Mouse (Mus musculus) limb, embryonic 13.5 days (tissue): ENCODE results near the gene Zmynd10. TPM values are rescaled to one million over a fixed set of nuclear protein-coding genes. Genes with fewer than 3 reads are reported as not detected.
A peak's percentile ranks its signal among the peaks of the same experiment; 100 is the strongest.

Source experiments
- ATAC-seq: fragments of 200-750 bp; cut with Nextera tagmentation; 2 replicates; pipeline ENCODE4 v1.8.0; 2017; ENCODE audit warnings: low read depth, moderate number of reproducible peaks, moderate TSS enrichment; ENCODE audit not compliant: low FRiP score
- H3K27ac ChIP-seq: fragments of 300-500 bp; sonication (generic); 2 replicates; pipeline ENCODE4 v1.5.1; 2015; ENCODE audit warnings: inconsistent platforms, mild to moderate bottlenecking, moderate library complexity
- H3K27me3 ChIP-seq: fragments of 300-500 bp; sonication (generic); 2 replicates; pipeline ENCODE4 v1.6.1; 2015; ENCODE audit warnings: mild to moderate bottlenecking, inconsistent platforms
- H3K36me3 ChIP-seq: fragments of 300-500 bp; sonication (generic); 2 replicates; pipeline ENCODE4 v1.6.1; 2015; ENCODE audit warnings: inconsistent platforms, mild to moderate bottlenecking, moderate library complexity
- H3K4me1 ChIP-seq: fragments of 300-500 bp; sonication (generic); 2 replicates; pipeline ENCODE4 v1.6.1; 2015; ENCODE audit warnings: inconsistent platforms
- H3K4me2 ChIP-seq: fragments of 300-500 bp; sonication (generic); replicated peaks from 2 replicates; pipeline ENCODE4 v1.6.1; 2015; ENCODE audit warnings: inconsistent platforms, mild to moderate bottlenecking, moderate library complexity
- H3K4me3 ChIP-seq: fragments of 300-500 bp; sonication (generic); 2 replicates; pipeline ENCODE4 v1.5.1; 2015; ENCODE audit warnings: moderate library complexity, mild to moderate bottlenecking, inconsistent platforms
- H3K9ac ChIP-seq: fragments of 300-500 bp; sonication (generic); 2 replicates; pipeline ENCODE4 v1.6.1; 2015; ENCODE audit warnings: mild to moderate bottlenecking, inconsistent platforms
- H3K9me3 ChIP-seq: fragments of 300-500 bp; sonication (generic); 2 replicates; pipeline ENCODE4 v1.6.1; 2016; ENCODE audit warnings: inconsistent platforms
- WGBS: fragments of 180-500 bp; shearing (Covaris S2); methylation state at CpG from one replicate; pipeline ENCODE4 v1.1.7; 2015; 5-methylcytosine and 5-hydroxymethylcytosine counted together
- polyA plus RNA-seq: library from polyadenylated mRNA; unstranded; fragments of >200 nt; fragmentation: Nextera tagmentation; extraction: Ambion mirVana; gene quantifications from 2 replicates; pipeline ENCODE4 v1.2.1, GENCODE M21; 2015

Zmynd10 gene
- polyA plus RNA-seq, 1 experiment from 2014 or later = 1.7 TPM

DNA sequence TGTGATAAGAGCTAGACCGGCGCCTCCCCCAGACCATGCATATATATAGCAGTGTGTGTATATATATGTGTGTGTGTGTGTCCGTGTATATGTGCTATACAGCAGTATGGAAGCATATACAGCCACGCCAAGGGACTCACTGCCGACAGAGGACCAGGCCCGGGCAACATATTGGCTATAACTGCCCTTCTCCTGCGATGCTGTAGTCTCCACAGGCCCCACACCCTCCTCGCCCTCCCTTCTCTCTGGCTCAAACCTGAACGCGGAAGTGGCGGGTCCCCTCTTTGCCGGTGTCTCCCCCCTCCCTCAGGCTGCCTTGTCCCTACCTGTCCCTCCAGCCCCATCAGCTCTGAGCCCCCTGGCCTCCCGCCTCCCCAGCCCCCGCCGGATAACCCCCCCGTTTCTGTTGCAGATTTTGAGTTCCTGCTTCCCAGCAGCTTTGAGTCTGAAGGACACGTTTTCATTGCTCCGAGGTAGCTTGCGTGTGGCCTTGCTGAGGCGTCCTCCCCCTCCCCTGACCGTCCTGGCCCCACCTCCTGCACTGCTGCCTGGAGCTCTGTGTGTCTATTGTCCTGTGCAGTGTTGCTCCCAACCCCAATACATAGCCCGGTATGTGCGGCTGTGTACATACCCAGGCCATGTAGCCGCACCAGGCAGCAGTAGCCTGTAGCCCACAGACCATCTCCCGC is 25.2 kb upstream of the Zmynd10 start:
- H3K4me3 ChIP-seq = peak overlapping the region; percentile 17

DNA sequence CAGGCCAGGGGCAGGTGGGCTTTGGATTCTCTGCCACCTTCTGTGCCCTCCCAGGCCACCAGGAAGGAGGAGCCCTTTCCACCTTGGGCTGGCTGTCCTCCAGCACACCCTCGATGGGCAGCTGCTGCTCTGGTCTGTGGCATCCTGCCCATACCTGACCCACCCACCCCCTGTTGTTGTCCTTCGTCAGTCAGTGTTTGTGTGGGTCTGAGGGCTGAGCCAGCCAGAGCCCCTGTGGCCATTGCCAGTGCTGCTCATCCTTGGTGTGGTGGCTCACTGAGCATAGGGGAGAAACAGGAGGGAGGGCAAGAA is 24.7 kb upstream of the Zmynd10 start:
- H3K36me3 ChIP-seq = no peaks in the 10 kb centered on the region
- ATAC-seq = peak; percentile 4; the same call in 1 of the 2 replicates
- H3K4me3 ChIP-seq = 0 out of 2 replicates have a peak overlapping the region, but pooled peaks have one; percentile 17
- peaks cover 39% of the 10 kb centered on the region for H3K4me1 ChIP-seq
- H3K9ac ChIP-seq = peak overlapping the region; percentile 39; the same call in 1 of the 2 replicates
- H3K27me3 ChIP-seq = peaks cover 56% of the 10 kb centered on the region
- 51% methylated on average over 2 of the region's 2 CpGs for WGBS
- no peak overlapping the region for H3K27ac ChIP-seq
- no peaks in the 10 kb centered on the region for H3K9me3 ChIP-seq
- peak overlapping the region; percentile 52 for H3K4me2 ChIP-seq

More for the DNA sequence above, 25.2 kb upstream of the Zmynd10 start:
- Histone ChIP-seq H3K27me3 (peaks cover 51% of the 10 kb centered on the region), H3K36me3 (no peaks in the 10 kb centered on the region), H3K9me3 (no peaks in the 10 kb centered on the region), H3K27ac (no peak overlapping the region), H3K9ac (peak overlapping the region; percentile 39), H3K4me1 (peaks cover 35% of the 10 kb centered on the region), H3K4me2 (peak overlapping the region; percentile 52)
- WGBS = 18% methylated on average over 25 of the region's 25 CpGs
- ATAC-seq = peak; percentile 38

DNA sequence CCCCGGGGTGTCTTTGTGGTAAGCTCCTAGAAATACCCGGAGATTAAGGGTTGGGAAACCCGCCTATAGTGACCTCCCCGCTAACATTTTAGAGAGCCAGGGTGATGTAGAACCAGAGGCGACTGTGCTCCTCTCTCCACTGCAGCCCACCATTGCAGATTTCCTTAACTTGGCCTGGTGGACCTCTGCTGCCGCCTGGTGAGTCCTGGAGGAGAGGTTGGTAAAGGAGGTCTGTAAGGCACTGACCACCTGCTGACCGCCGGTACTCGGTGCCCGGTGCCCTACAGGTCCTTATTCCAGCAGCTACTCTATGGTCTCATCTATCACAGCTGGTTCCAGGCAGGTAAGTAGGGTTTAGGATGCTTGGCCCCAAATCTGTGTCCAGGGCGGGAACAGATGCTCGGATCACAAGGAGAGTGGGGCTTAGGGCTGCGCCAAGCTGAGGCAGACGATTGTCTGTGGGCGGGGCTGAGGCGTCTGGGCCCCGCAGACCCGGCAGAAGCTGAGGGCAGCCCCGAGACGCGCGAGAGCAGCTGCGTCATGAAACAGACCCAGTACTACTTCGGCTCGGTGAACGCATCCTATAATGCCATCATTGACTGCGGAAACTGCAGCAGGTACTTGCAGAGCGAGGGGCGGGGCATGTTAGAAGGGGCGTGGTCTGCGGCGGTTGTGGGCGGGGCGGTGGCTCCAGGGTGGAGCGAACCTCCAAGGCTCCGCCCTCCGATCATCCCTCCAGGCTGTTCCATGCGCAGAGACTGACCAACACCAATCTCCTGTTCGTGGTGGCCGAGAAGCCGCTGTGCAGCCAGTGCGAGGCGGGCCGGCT is 20.7 kb upstream of the Zmynd10 start:
- peak overlapping the region; percentile 35; the same call in 1 of the 2 replicates for H3K9ac ChIP-seq
- peak; percentile 62; the same call in 1 of the 2 replicates for ATAC-seq
- peaks cover 64% of the 10 kb centered on the region for H3K27me3 ChIP-seq

DNA sequence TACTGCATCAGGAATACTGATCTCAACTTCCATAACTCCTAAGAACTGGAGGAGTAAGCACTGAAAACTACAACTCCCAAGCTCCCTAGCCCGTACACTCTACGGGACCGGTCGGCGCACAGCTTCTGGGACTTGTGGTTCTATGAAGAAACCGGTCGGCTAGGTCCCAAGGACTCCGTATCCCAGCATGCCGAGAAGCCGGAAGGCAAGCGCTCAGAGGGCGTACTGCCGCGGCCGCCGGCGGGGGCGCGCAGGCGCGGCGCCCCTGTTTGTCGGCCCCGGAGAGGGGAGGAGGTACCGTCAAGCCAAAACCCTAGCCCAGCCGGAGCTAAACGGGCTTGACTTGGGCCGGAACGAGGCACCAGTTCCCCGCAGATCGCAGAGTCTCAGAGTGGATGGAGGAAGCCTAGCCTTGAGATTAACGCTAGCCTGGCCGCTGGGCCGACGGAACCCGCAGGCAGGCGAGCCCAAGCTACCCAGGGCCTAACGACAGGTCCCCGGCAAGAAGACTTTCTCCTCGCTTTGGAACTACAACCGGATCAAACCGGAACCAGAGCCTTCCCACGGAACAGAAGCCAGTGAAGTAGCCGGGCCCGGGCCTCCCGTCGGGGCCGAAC is 13.2 kb upstream of the Zmynd10 start, which contains the start of gene Tmem115:
Gene Tmem115 (plus strand): TSS at position 155 of the 617 bp plus-strand sequence.
- Histone ChIP-seq H3K4me2 (peak within 1 kb of the TSS; percentile 99), H3K27me3 (peaks cover 4% of the 10 kb centered on the region), H3K4me1 (peaks cover 29% of the 10 kb centered on the region), H3K27ac (peak within 1 kb of the TSS; percentile 75), H3K36me3 (peaks cover 25% of the 10 kb centered on the region), H3K9ac (peak within 1 kb of the TSS; percentile 94), H3K4me3 (peak within 1 kb of the TSS; percentile 94), H3K9me3 (no peaks in the 10 kb centered on the region)
- WGBS = under 1% methylated on average over 48 of the region's 48 CpGs
- ATAC-seq = peak; percentile 99

More for the DNA sequence above, 20.7 kb upstream of the Zmynd10 start:
- Histone ChIP-seq H3K9me3 (no peaks in the 10 kb centered on the region), H3K4me3 (peak overlapping the region; percentile 39), H3K36me3 (no peaks in the 10 kb centered on the region), H3K4me1 (peaks cover 28% of the 10 kb centered on the region), H3K4me2 (peak overlapping the region; percentile 66), H3K27ac (no peak overlapping the region)
- WGBS = 5% methylated on average over 44 of the region's 44 CpGs

DNA sequence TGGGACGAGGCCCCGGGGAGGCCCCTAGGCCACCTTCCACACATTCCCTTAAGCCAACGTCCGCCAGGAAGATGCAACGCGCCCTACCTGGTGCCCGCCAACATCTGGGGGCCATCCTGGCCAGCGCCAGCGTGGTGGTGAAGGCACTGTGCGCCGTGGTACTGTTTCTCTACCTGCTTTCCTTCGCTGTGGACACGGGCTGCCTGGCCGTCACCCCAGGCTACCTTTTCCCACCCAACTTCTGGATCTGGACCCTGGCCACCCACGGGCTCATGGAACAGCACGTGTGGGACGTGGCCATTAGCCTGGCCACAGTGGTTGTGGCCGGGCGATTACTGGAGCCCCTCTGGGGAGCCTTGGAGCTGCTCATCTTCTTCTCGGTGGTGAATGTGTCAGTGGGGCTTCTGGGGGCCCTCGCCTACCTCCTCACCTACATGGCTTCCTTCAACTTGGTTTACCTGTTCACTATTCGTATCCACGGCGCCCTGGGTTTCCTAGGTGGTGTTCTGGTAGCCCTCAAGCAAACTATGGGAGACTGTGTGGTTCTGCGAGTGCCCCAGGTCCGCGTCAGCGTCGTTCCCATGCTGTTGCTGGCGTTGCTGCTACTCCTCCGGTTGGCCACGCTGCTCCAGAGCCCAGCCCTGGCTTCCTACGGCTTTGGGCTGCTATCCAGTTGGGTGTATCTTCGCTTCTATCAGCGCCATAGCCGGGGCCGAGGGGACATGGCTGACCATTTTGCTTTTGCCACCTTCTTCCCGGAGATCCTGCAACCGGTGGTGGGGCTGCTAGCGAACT is 12.5 kb upstream of the Zmynd10 start:
- peaks cover 29% of the 10 kb centered on the region for H3K4me1 ChIP-seq
- peaks cover 32% of the 10 kb centered on the region for H3K36me3 ChIP-seq
- H3K4me2 ChIP-seq = peak overlapping the region; percentile 99
- WGBS = 1% methylated on average over 40 of the region's 40 CpGs
- H3K4me3 ChIP-seq = peak overlapping the region; percentile 94
- no peaks in the 10 kb centered on the region for H3K9me3 ChIP-seq
- ATAC-seq = no peak
- H3K9ac ChIP-seq = peak overlapping the region; percentile 94
- peaks cover 4% of the 10 kb centered on the region for H3K27me3 ChIP-seq
- peak overlapping the region; percentile 75 for H3K27ac ChIP-seq

DNA sequence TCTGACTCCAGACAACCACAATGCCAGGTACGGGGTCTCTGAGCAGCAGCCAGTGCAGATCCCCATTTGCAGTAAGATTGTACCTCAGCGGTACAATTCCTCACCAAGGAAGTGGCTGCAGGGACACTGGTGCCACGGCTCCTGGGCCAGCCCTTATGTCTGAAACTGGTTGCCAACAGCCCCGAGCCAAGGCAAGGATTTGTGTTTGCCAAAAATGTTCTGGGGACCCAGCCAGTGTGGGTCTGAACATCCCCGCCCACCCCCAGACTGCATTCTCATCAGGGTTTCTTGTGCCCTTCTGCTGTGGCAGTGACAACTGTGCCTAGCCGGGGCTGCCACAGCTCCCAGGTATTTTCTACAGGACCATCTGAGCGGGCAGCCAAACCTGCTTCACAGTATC is 8.9 kb upstream of the Zmynd10 start:
- Histone ChIP-seq H3K9ac (no peak overlapping the region), H3K27ac (no peak overlapping the region), H3K4me2 (no peak overlapping the region), H3K36me3 (peaks cover 38% of the 10 kb centered on the region), H3K4me1 (peaks cover 47% of the 10 kb centered on the region), H3K4me3 (no peak overlapping the region), H3K27me3 (no peaks in the 10 kb centered on the region), H3K9me3 (no peaks in the 10 kb centered on the region)
- 89% methylated on average over 7 of the region's 7 CpGs for WGBS
- ATAC-seq = no peak

DNA sequence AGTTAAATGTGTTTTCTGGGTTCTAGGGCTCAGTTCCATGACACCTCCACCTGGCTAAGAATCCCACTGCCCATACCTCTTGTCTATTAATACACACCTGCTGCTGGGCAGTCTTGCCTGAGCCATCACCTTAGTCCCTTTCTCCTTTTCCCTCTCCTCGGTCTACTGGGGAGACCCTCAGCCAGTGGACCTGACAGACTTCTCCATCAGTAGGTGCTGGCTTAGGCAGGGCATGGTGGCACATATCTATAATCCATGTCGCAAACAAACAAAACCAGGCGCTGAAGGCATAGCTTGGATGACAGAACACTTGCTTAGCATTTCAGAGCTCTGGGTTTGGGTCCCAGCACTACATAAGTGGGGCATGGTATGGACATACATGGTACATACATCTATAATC is 8.4 kb upstream of the Zmynd10 start:
- Histone ChIP-seq H3K27me3 (no peaks in the 10 kb centered on the region), H3K4me3 (no peak overlapping the region), H3K9me3 (no peaks in the 10 kb centered on the region), H3K9ac (no peak overlapping the region), H3K27ac (no peak overlapping the region), H3K36me3 (peaks cover 43% of the 10 kb centered on the region), H3K4me2 (no peak overlapping the region), H3K4me1 (peaks cover 47% of the 10 kb centered on the region)
- WGBS = 94% methylated on average over 3 of the region's 3 CpGs
- ATAC-seq = no peak

DNA sequence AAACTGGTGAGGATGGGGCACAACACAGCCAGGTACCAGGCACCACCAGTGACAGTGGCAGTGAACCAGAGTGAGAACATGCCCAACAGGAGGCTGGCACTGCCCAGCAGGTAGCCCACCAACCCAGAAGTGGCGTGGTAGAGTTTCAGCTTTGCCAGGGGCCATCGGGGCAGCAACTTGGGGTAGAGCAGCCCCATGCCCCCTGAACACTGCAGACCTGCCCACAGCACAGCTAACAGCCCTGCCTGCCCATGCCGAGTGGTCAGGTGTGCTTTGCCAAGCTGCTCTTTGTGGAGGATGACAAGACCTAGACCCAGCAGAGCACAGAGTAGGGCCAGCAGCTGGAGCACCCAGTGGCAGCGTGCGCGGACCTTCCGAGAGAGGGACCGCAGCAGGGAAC is 7.2 kb upstream of the Zmynd10 start:
- no peak for ATAC-seq
- H3K9me3 ChIP-seq = no peaks in the 10 kb centered on the region
- no peak overlapping the region for H3K4me3 ChIP-seq
- WGBS = 94% methylated on average over 8 of the region's 8 CpGs
- peaks cover 55% of the 10 kb centered on the region for H3K36me3 ChIP-seq
- no peak overlapping the region for H3K4me2 ChIP-seq
- H3K9ac ChIP-seq = no peak overlapping the region
- H3K4me1 ChIP-seq = peaks cover 46% of the 10 kb centered on the region
- H3K27ac ChIP-seq = no peak overlapping the region
- H3K27me3 ChIP-seq = no peaks in the 10 kb centered on the region

DNA sequence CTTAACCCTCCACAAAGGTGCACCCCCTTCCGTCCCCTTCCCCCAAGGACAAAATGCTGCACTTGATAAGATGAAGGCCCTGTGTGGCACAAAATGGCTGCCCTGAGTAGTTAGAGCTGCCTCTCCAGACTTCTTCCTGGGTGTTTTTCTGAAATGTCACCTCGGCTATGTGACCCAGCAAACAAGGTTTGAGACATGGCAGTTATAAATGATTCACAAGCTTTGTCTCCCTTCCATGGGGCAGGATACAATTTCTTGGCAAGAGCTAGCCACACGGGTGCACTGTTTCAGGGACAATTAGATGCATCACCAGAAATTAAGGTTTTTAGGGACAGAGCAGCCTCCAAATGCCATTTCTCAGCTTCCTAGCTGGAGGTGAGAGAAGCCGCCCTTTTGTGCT is 6.7 kb upstream of the Zmynd10 start:
- Histone ChIP-seq H3K4me1 (peaks cover 43% of the 10 kb centered on the region), H3K4me3 (no peak overlapping the region), H3K9ac (no peak overlapping the region), H3K27ac (no peak overlapping the region), H3K4me2 (peak overlapping the region; percentile 96), H3K9me3 (no peaks in the 10 kb centered on the region), H3K36me3 (peaks cover 60% of the 10 kb centered on the region), H3K27me3 (no peaks in the 10 kb centered on the region)
- 72% methylated on average over 4 of the region's 4 CpGs for WGBS
- no peak for ATAC-seq

DNA sequence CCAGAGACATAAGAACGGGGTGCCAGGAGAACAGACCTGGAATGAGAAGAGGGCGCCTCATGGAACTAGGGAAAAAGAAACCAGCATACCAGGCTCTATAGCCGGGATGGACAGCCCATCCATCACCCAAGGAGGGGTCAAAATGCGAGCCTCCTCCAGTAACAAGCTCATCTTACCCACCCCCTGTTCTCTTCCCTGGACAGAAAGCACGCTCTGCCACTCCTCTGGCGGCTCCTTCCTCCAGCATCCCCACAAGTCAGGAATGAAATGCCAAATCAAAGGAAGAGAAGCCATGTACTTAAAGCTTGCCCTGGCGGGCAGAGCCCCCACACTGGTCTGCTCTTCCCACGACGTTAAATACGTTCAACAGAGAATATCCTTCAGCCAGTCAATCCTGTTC is 6.1 kb upstream of the Zmynd10 start:
- ATAC-seq = no peak
- peaks cover 61% of the 10 kb centered on the region for H3K36me3 ChIP-seq
- WGBS = 28% methylated on average over 10 of the region's 10 CpGs
- H3K9me3 ChIP-seq = no peaks in the 10 kb centered on the region
- peak overlapping the region; percentile 96 for H3K4me2 ChIP-seq
- H3K27ac ChIP-seq = no peak overlapping the region
- H3K9ac ChIP-seq = peak overlapping the region; percentile 59
- H3K27me3 ChIP-seq = no peaks in the 10 kb centered on the region
- H3K4me1 ChIP-seq = peaks cover 42% of the 10 kb centered on the region
- H3K4me3 ChIP-seq = peak overlapping the region; percentile 63

DNA sequence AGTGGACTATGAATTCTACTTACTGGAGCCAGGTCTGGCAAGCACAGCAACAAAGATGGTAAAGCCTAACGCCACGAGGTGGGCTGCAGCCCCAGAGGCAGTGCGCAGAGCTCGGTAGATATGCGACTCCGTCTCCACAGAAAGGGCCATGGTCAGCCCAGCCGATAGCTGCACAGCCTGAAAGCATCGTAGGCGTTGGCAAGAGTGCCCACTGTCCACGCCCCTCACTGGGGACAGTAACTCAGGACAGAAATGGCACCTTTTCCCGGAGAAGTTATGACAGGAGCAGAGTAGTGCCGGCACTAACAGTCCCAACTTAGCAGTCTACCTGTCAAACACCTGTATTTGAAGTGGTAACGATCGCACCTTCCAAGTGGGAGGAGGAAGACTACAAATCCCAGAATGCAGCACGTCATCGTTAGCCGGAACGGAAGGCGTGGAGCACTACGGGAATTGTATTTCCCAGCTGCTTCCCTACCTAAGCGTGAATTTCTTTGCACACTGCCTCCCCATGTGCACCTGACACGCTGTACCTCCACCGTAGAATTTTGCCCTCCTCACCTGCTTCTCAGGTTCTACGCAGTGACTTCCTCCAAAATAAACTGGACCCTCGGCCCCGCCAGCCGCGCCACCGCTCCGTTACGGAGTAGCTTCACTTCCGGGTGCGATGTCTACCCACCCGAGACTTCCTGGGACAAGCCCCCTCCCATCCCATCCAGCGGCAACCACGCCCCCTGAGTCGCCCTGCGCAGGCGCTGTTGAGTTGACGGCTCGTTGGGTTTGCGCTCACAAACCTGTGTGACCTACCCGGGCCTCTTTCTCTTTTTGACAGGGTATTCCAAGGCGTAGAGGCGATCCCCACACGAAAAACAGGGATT is 5.4 kb upstream of the Zmynd10 start, which contains the start of the genes Cyb561d2 and Nprl2:
Gene Cyb561d2 (minus strand): TSS at position 720 of the 878 bp plus-strand sequence.
Gene Nprl2 (plus strand): TSS at position 753 of the 878 bp plus-strand sequence.
- no peaks in the 10 kb centered on the region for H3K27me3 ChIP-seq
- H3K27ac ChIP-seq = 0 out of 2 replicates have a peak within 1 kb of the TSS, but pooled peaks have one; percentile 17
- H3K4me1 ChIP-seq = peaks cover 42% of the 10 kb centered on the region
- peak within 1 kb of the TSS; percentile 96 for H3K4me2 ChIP-seq
- peaks cover 58% of the 10 kb centered on the region for H3K36me3 ChIP-seq
- WGBS = under 1% methylated on average over 46 of the region's 46 CpGs
- ATAC-seq = peak; percentile 87
- H3K9me3 ChIP-seq = no peaks in the 10 kb centered on the region
- H3K9ac ChIP-seq = peak within 1 kb of the TSS; percentile 73
- peak within 1 kb of the TSS; percentile 63 for H3K4me3 ChIP-seq
